ENCODE assay signal across 8 mouse cellular contexts in genomic region chr5:115193226-115193625, GRCm38 (mm10). TPM values are rescaled to one million over a fixed set of nuclear protein-coding genes. Genes with fewer than 3 reads are reported as not detected.
DNase-seq lines count a peak whose midpoint lies in the region; ATAC-seq and TF ChIP-seq lines count a peak whose summit lies in the region.

No protein-coding gene starts in this region.

- H3K79me2 ChIP-seq in CH12.LX (replicated peaks; ENCODE audit: control insufficient read depth, extremely low read depth, insufficient read depth, poor library complexity, severe bottlenecking): no peaks in the 10 kb centered on the region

- peak overlapping the region; percentile 94 for H3K4me2 ChIP-seq in CH12.LX (ENCODE audit: insufficient read depth, low read depth, poor library complexity, severe bottlenecking)
- peak overlapping the region; percentile 100 for H3K4me2 ChIP-seq in embryonic facial prominence, embryonic 14.5 days (ENCODE audit: low read depth, low read length)

- H3K36me3 ChIP-seq in CH12.LX (replicated peaks in 1 of 2; ENCODE audit: control insufficient read depth in 1 of 2, insufficient read depth in 1 of 2, low read length in 1 of 2): no peaks in the 10 kb centered on the region
- no peaks in the 10 kb centered on the region for H3K36me3 ChIP-seq in embryonic facial prominence, embryonic 14.5 days (ENCODE audit: control insufficient read depth, insufficient read depth, low read length)
- no peaks in the 10 kb centered on the region for H3K36me3 ChIP-seq in megakaryocyte, embryonic 14.5 days (replicated peaks; ENCODE audit: low read length)

- H3K4me1 ChIP-seq in CH12.LX (ENCODE audit: control insufficient read depth in 1 of 2, insufficient read depth in 2 of 2): peaks cover 0 to 16% of the 10 kb centered on the region in 2 experiments; a peak in 2 of 4 replicates
- peaks cover 14% of the 10 kb centered on the region for H3K4me1 ChIP-seq in embryonic facial prominence, embryonic 14.5 days (ENCODE audit: control insufficient read depth, insufficient read depth, low read length)
- H3K4me1 ChIP-seq in megakaryocyte, embryonic 14.5 days: peaks cover 38% of the 10 kb centered on the region

- intact Hi-C loops in heart, postnatal 14 days (cut with DNase I): no loop called here

- WGBS in embryonic facial prominence, embryonic 14.5 days: under 1% methylated on average over 18 of the region's 34 CpGs

- no peak overlapping the region for H3K27ac ChIP-seq in CH12.LX (ENCODE audit: insufficient read depth, low read depth)
- no peak overlapping the region for H3K27ac ChIP-seq in embryonic facial prominence, embryonic 14.5 days (replicated peaks; ENCODE audit: low read depth, low read length)

- peak overlapping the region in 2 of 3 experiments; percentile 44 to 58 for H3K4me3 ChIP-seq in CH12.LX (replicated peaks in 1 of 3; ENCODE audit: low read depth in 2 of 3, low read length in 2 of 3, poor library complexity in 1 of 3)
- H3K4me3 ChIP-seq in embryonic facial prominence, embryonic 14.5 days (ENCODE audit: low read depth, low read length): peak overlapping the region; percentile 57
- peak overlapping the region; percentile 85 for H3K4me3 ChIP-seq in megakaryocyte, embryonic 14.5 days (replicated peaks)

- no peak for TF ChIP-seq EP300 in CH12.LX (IDR thresholded peaks at IDR 0.05; ENCODE audit: low read length)

- ATAC-seq in embryonic facial prominence, embryonic 14.5 days (ENCODE audit: low read depth): 0 out of 2 replicates have a peak, but pooled peaks have one; percentile 17
- no peak for ATAC-seq in monocyte, adult 5-6 weeks (replicated peaks; ENCODE audit: insufficient number of reproducible peaks, low FRiP score, low TSS enrichment, poor library complexity, severe bottlenecking)

- H3K9me3 ChIP-seq in CH12.LX (replicated peaks; ENCODE audit: low read length): peaks cover 3% of the 10 kb centered on the region
- H3K9me3 ChIP-seq in embryonic facial prominence, embryonic 14.5 days (ENCODE audit: control insufficient read depth, low read length): no peaks in the 10 kb centered on the region
- peaks cover 7% of the 10 kb centered on the region; the same call in 1 of the 2 replicates for H3K9me3 ChIP-seq in megakaryocyte, embryonic 14.5 days

- in situ Hi-C loops in CH12.LX (cut with MboI; ENCODE audit: low pct_ligation_motif_present, low pct_unique_long_range_greater_than_20kb, low sequenced_read_pairs): no loop called here

- DNase-seq in CH12.LX (ENCODE audit: extremely low read depth): no peak
- peak; percentile 92 for DNase-seq in adrenal gland, adult 2 months
- peak; percentile 42 for DNase-seq in embryonic facial prominence, embryonic 14.5 days (ENCODE audit: low spot score)
- DNase-seq in heart, postnatal 14 days: peak; percentile 72 to 78
- peak; percentile 85 to 93 for DNase-seq in kidney, postnatal 36 days
- DNase-seq in skeletal muscle tissue, adult 2 months (ENCODE audit: low read depth, low spot score): peak; percentile 27

- TF ChIP-seq RAD21 in CH12.LX (IDR thresholded peaks at IDR 0.05; ENCODE audit: low read depth, low read length): no peak

- no peak for TF ChIP-seq CTCF in CH12.LX (conservative IDR thresholded peaks at IDR 0.05 in 1 of 2, IDR thresholded peaks at IDR 0.05 in 1 of 2; ENCODE audit: low read depth in 2 of 2, low read length in 2 of 2)

- dilution Hi-C loops in CH12.LX (cut with MboI; ENCODE audit: extremely low pct_ligation_motif_present, extremely low pct_unique_long_range_greater_than_20kb, low sequenced_read_pairs): no loop called here

- no peak overlapping the region for H3K9ac ChIP-seq in CH12.LX (ENCODE audit: insufficient read depth, low read depth)
- H3K9ac ChIP-seq in embryonic facial prominence, embryonic 14.5 days (ENCODE audit: low read depth, low read length): peak overlapping the region; percentile 59

- peaks cover 71% of the 10 kb centered on the region for H3K27me3 ChIP-seq in CH12.LX (replicated peaks)
- peaks cover 57% of the 10 kb centered on the region for H3K27me3 ChIP-seq in embryonic facial prominence, embryonic 14.5 days (replicated peaks; ENCODE audit: control insufficient read depth, insufficient read depth, low read length)
- H3K27me3 ChIP-seq in megakaryocyte, embryonic 14.5 days (replicated peaks): peaks cover 95% of the 10 kb centered on the region

- no peak for TF ChIP-seq POLR2A in CH12.LX (IDR thresholded peaks at IDR 0.05; ENCODE audit: low read depth, low read length)

TF ChIP-seq in CH12.LX, 34 proteins besides CTCF, POLR2A, EP300 and RAD21:
- TF ChIP-seq MXI1 (IDR thresholded peaks at IDR 0.05; ENCODE audit: low read depth, low read length) (no peak), ZMIZ1 (IDR thresholded peaks at IDR 0.05; ENCODE audit: low read depth, low read length) (no peak), JUND (conservative IDR thresholded peaks at IDR 0.05; ENCODE audit: low read depth, low read length) (no peak), SIN3A (IDR thresholded peaks at IDR 0.05; ENCODE audit: low read length) (peak; percentile 67), ZNF384 (IDR thresholded peaks at IDR 0.05; ENCODE audit: low read depth, low read length) (no peak), UBTF (IDR thresholded peaks at IDR 0.05; ENCODE audit: low read depth, low read length) (no peak), IRF4 (IDR thresholded peaks at IDR 0.05; ENCODE audit: low read depth, low read length) (no peak)

RNA-seq across cellular contexts. Expression of gene Cabp1, which starts 1.0 kb away (rescaled TPM):
- total RNA-seq in CH12.LX (2012; rRNA removed): 0.71 and 1.7 TPM in 2 replicates
- total RNA-seq in CH12.LX (2014; rRNA removed): 0.38 and 0.59 TPM in 2 replicates
- 1.7 and 1.8 TPM in 2 replicates for polyA plus RNA-seq in CH12.LX (2012; ENCODE audit: insufficient read length, low read depth)
- 10 to 100 TPM; 37.7 to 57.1 TPM for total RNA-seq in adrenal gland, adult 2 months (2021)
- polyA plus RNA-seq in adrenal gland, adult 2 months (2012; rRNA removed): 45.7 and 61.7 TPM in 2 replicates
- polyA plus RNA-seq in embryonic facial prominence, embryonic 14.5 days (2014; fragmentation: Nextera tagmentation; extraction: Ambion mirVana): 2.7 and 3.1 TPM in 2 replicates
- total RNA-seq in heart, postnatal 14 days (2021): 1 to 10 TPM; 3.5 to 4.0 TPM
- 1.7 TPM in 1 of 2 replicates, not detected in the other for polyA plus RNA-seq in megakaryocyte, embryonic 14.5 days (2012; ENCODE audit: insufficient read depth, low replicate concordance)
- not detected in 3 replicates for total RNA-seq in monocyte, adult 5-6 weeks (2017)

RNA-seq across cellular contexts. Expression of gene Mlec, which starts 35.2 kb away (rescaled TPM):
- total RNA-seq in CH12.LX (2012; rRNA removed) (128 and 144 TPM in 2 replicates), CH12.LX (2014; rRNA removed) (91.6 and 101 TPM in 2 replicates)
- 143 and 164 TPM in 2 replicates for polyA plus RNA-seq in CH12.LX (2012; ENCODE audit: insufficient read length, low read depth)
- 100 to 1,000 TPM; 165 to 185 TPM for total RNA-seq in adrenal gland, adult 2 months (2021)
- 74.7 and 96.9 TPM in 2 replicates for polyA plus RNA-seq in adrenal gland, adult 2 months (2012; rRNA removed)
- 69.8 and 72.9 TPM in 2 replicates for polyA plus RNA-seq in embryonic facial prominence, embryonic 14.5 days (2014; fragmentation: Nextera tagmentation; extraction: Ambion mirVana)
- total RNA-seq in heart, postnatal 14 days (2021): 10 to 100 TPM; 70.0 to 77.1 TPM
- polyA plus RNA-seq in megakaryocyte, embryonic 14.5 days (2012; ENCODE audit: insufficient read depth, low replicate concordance): 69.9 and 84.4 TPM in 2 replicates
- total RNA-seq in monocyte, adult 5-6 weeks (2017): 59.6 to 65.0 TPM (median 62.6 TPM) in 3 replicates

RNA-seq across cellular contexts. Expression of gene Pop5, which starts 42.4 kb away (rescaled TPM):
- total RNA-seq in CH12.LX (2012; rRNA removed) (236 and 301 TPM in 2 replicates), CH12.LX (2014; rRNA removed) (156 and 161 TPM in 2 replicates)
- 127 and 163 TPM in 2 replicates for polyA plus RNA-seq in CH12.LX (2012; ENCODE audit: insufficient read length, low read depth)
- total RNA-seq in adrenal gland, adult 2 months (2021): 10 to 100 TPM; 53.1 to 84.0 TPM
- 194 and 250 TPM in 2 replicates for polyA plus RNA-seq in adrenal gland, adult 2 months (2012; rRNA removed)
- 82.6 and 95.5 TPM in 2 replicates for polyA plus RNA-seq in embryonic facial prominence, embryonic 14.5 days (2014; fragmentation: Nextera tagmentation; extraction: Ambion mirVana)
- 10 to 100 TPM; 27.6 to 29.8 TPM for total RNA-seq in heart, postnatal 14 days (2021)
- polyA plus RNA-seq in megakaryocyte, embryonic 14.5 days (2012; ENCODE audit: insufficient read depth, low replicate concordance): 51.5 and 56.1 TPM in 2 replicates
- 57.1 to 85.3 TPM (median 81.5 TPM) in 3 replicates for total RNA-seq in monocyte, adult 5-6 weeks (2017)

RNA-seq across cellular contexts. Expression of gene Unc119b, which starts 58.5 kb away (rescaled TPM):
- total RNA-seq in CH12.LX (2012; rRNA removed) (21.7 and 22.6 TPM in 2 replicates), CH12.LX (2014; rRNA removed) (11.9 and 13.3 TPM in 2 replicates)
- polyA plus RNA-seq in CH12.LX (2012; ENCODE audit: insufficient read length, low read depth): 17.7 and 18.4 TPM in 2 replicates
- 10 to 100 TPM; 32.0 to 44.8 TPM for total RNA-seq in adrenal gland, adult 2 months (2021)
- polyA plus RNA-seq in adrenal gland, adult 2 months (2012; rRNA removed): 37.5 and 39.2 TPM in 2 replicates
- polyA plus RNA-seq in embryonic facial prominence, embryonic 14.5 days (2014; fragmentation: Nextera tagmentation; extraction: Ambion mirVana): 32.2 and 35.4 TPM in 2 replicates
- 10 to 100 TPM; 24.7 to 25.8 TPM for total RNA-seq in heart, postnatal 14 days (2021)
- 13.4 and 25.4 TPM in 2 replicates for polyA plus RNA-seq in megakaryocyte, embryonic 14.5 days (2012; ENCODE audit: insufficient read depth, low replicate concordance)
- total RNA-seq in monocyte, adult 5-6 weeks (2017): 10.1 to 27.7 TPM (median 18.6 TPM) in 3 replicates

Comparison
In these comparisons a context has a peak if more than half of its experiments do, and no peak if none do; other contexts are left out.
1. RNA of gene Cabp1, which starts 1.0 kb away (total RNA-seq): 37.7 to 57.1 TPM in adrenal gland, adult 2 months; 3.5 to 4.0 TPM in heart, postnatal 14 days, 0.38 to 1.7 TPM in CH12.LX and not detected in monocyte, adult 5-6 weeks; every median in the first group is over 4 times any median in the second.
2. Peak in every context shown above with its lines, with median percentiles within 50 percentile points of each other: H3K4me3 ChIP-seq.